Mouse (Mus musculus): ENCODE data around the gene Ypel4.

DNA sequence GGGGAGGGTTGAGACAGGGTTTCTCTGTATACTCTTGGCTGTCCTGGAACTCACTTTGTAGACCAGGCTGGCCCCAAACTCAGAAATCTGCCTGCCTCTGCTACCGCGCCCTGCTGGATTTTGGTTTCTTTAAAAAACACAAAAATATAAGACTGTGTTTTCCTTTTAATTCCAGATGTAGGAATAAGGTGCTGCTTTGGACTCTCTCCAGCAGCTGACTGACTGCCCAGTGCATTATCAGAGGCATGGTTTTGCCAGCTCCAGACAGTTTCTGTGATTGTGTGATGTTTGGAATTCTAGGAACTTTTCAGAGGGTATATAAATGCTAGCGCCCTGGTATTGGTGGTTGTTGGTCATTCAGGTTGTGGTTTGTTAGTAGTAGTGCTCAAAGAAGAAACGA is 16.5 kb upstream of the Ypel4 start:
- no peak for TF ChIP-seq EP300 (optimal IDR thresholded peaks at IDR 0.05)
- TF ChIP-seq CTCF (IDR thresholded peaks at IDR 0.05; ENCODE audit: low read depth) = no peak
